Mouse (Mus musculus) stomach, embryonic 15.5 days (tissue): Measurements from ENCODE around the gene Vkorc1l1. TPM values are rescaled to one million over a fixed set of nuclear protein-coding genes. Genes with fewer than 3 reads are reported as not detected.
"Not testable (repeated sequence)": the region's sequence is repeated elsewhere in the genome, so short reads cannot be mapped to it uniquely, and the experiment has no call there.

ENCODE experiments used
- ATAC-seq: fragments of 200-750 bp; cut with Nextera tagmentation; 2 replicates; pipeline ENCODE4 v1.8.0; 2017; ENCODE audit warnings: low read depth, moderate number of reproducible peaks, moderate TSS enrichment; ENCODE audit not compliant: insufficient read depth, low FRiP score
- H3K27ac ChIP-seq: fragments of 300-500 bp; sonication (generic); 2 replicates; pipeline ENCODE4 v1.5.1; 2015; ENCODE audit warnings: mild to moderate bottlenecking, inconsistent platforms
- H3K27me3 ChIP-seq: fragments of 300-500 bp; sonication (generic); replicated peaks from 2 replicates; pipeline ENCODE4 v1.6.1; 2015; ENCODE audit warnings: inconsistent platforms
- H3K36me3 ChIP-seq: fragments of 300-500 bp; sonication (generic); 2 replicates; pipeline ENCODE4 v1.6.1; 2015; ENCODE audit warnings: inconsistent platforms
- H3K4me1 ChIP-seq: fragments of 300-500 bp; sonication (generic); 2 replicates; pipeline ENCODE4 v1.6.1; 2015; ENCODE audit warnings: inconsistent platforms
- H3K4me2 ChIP-seq: fragments of 300-500 bp; sonication (generic); 2 replicates; pipeline ENCODE4 v1.6.1; 2015; ENCODE audit warnings: mild to moderate bottlenecking, inconsistent platforms
- H3K4me3 ChIP-seq: fragments of 300-500 bp; sonication (generic); replicated peaks from 2 replicates; pipeline ENCODE4 v1.5.1; 2015; ENCODE audit warnings: inconsistent platforms
- H3K9ac ChIP-seq: fragments of 300-500 bp; sonication (generic); 2 replicates; pipeline ENCODE4 v1.6.1; 2015; ENCODE audit warnings: inconsistent platforms
- H3K9me3 ChIP-seq: fragments of 300-500 bp; sonication (generic); 2 replicates; pipeline ENCODE4 v1.6.1; 2016; ENCODE audit warnings: inconsistent platforms
- WGBS: fragments of 180-500 bp; shearing (Covaris S2); methylation state at CpG from one replicate; pipeline ENCODE4 v1.1.7; 2015; 5-methylcytosine and 5-hydroxymethylcytosine counted together
- polyA plus RNA-seq: library from polyadenylated mRNA; unstranded; fragments of >200 nt; fragmentation: Nextera tagmentation; extraction: Ambion mirVana; gene quantifications from 2 replicates; pipeline ENCODE4 v1.2.1, GENCODE M21; 2015

Gene Vkorc1l1
- polyA plus RNA-seq: 24.5 and 28.0 TPM in 2 replicates

- Histone ChIP-seq H3K27ac (peak within 1 kb of the TSS; percentile 67), H3K36me3 (0 out of 2 replicates have a peak, but pooled peaks cover 3% of the 10 kb centered on the region), H3K27me3 (no peaks in the 10 kb centered on the region), H3K4me2 (peak within 1 kb of the TSS; percentile 67), H3K9me3 (no peaks in the 10 kb centered on the region), H3K4me1 (no peaks in the 10 kb centered on the region), H3K9ac (peak within 1 kb of the TSS; percentile 86), H3K4me3 (peak within 1 kb of the TSS; percentile 78)
- ATAC-seq: peak; percentile 98
- WGBS: under 1% methylated on average over 59 of the region's 59 CpGs
These were observed at the start of gene Vkorc1l1 for GRCm38 (mm10) chr5:129941495-129942045. Gene Vkorc1l1 (plus strand): TSS chr5:129941970.

GRCm38 (mm10) chr5:129895198-129896088 is 46.3 kb upstream of the Vkorc1l1 start, which contains the start of gene Zbed5:
Gene Zbed5 (plus strand): TSS chr5:129895723.
- H3K9ac ChIP-seq: peak within 1 kb of the TSS; percentile 42
- H3K27ac ChIP-seq: no peak within 1 kb of the TSS
- H3K9me3 ChIP-seq: no peaks in the 10 kb centered on the region
- 2% methylated on average over 44 of the region's 44 CpGs for WGBS
- H3K27me3 ChIP-seq: no peaks in the 10 kb centered on the region
- peak; percentile 100 for ATAC-seq
- H3K4me1 ChIP-seq: no peaks in the 10 kb centered on the region
- H3K4me2 ChIP-seq: peak within 1 kb of the TSS; percentile 90
- peak within 1 kb of the TSS; percentile 64 for H3K4me3 ChIP-seq
- H3K36me3 ChIP-seq: no peaks in the 10 kb centered on the region

- no peak for ATAC-seq
- no peak within 1 kb of the TSS for H3K27ac ChIP-seq
- 96% methylated on average over 1 of the region's 1 CpGs for WGBS
These were observed 43.3 kb upstream of the Vkorc1l1 start, which contains the start of gene Phkg1 for GRCm38 (mm10) chr5:129898449-129898848. Gene Phkg1 (minus strand): TSS chr5:129898549.

GRCm38 (mm10) chr5:129907775-129908174 is 34.0 kb upstream of the Vkorc1l1 start:
- Histone ChIP-seq H3K4me2 (peak overlapping the region; percentile 95), H3K4me1 (no peaks in the 10 kb centered on the region), H3K27ac (peak overlapping the region; percentile 8; the same call in 1 of the 2 replicates), H3K9me3 (no peaks in the 10 kb centered on the region), H3K9ac (no peak overlapping the region), H3K36me3 (no peaks in the 10 kb centered on the region), H3K4me3 (peak overlapping the region; percentile 71), H3K27me3 (no peaks in the 10 kb centered on the region)
- 24% methylated on average over 4 of the region's 4 CpGs for WGBS
- no peak for ATAC-seq

More at GRCm38 (mm10) chr5:129898449-129898848, 43.3 kb upstream of the Vkorc1l1 start, which contains the start of gene Phkg1:
- Histone ChIP-seq H3K36me3 (no peaks in the 10 kb centered on the region), H3K4me2 (no peak within 1 kb of the TSS), H3K9me3 (no peaks in the 10 kb centered on the region), H3K9ac (no peak within 1 kb of the TSS), H3K4me1 (no peaks in the 10 kb centered on the region), H3K4me3 (no peak within 1 kb of the TSS), H3K27me3 (no peaks in the 10 kb centered on the region)

GRCm38 (mm10) chr5:129908242-129908965 is 33.4 kb upstream of the Vkorc1l1 start, which contains the start of gene Nupr1l:
Gene Nupr1l (plus strand): TSS chr5:129908540.
- no peaks in the 10 kb centered on the region for H3K9me3 ChIP-seq
- H3K4me2 ChIP-seq: peak within 1 kb of the TSS; percentile 95
- no peaks in the 10 kb centered on the region for H3K36me3 ChIP-seq
- no peaks in the 10 kb centered on the region for H3K4me1 ChIP-seq
- H3K27ac ChIP-seq: peak within 1 kb of the TSS; percentile 84
- peak within 1 kb of the TSS; percentile 82 for H3K9ac ChIP-seq
- no peaks in the 10 kb centered on the region for H3K27me3 ChIP-seq
- peak within 1 kb of the TSS; percentile 71 for H3K4me3 ChIP-seq
- ATAC-seq: peak; percentile 98
- WGBS: under 1% methylated on average over 63 of the region's 63 CpGs

GRCm38 (mm10) chr5:129909147-129909546 is 32.6 kb upstream of the Vkorc1l1 start:
- H3K4me2 ChIP-seq: peak overlapping the region; percentile 95
- H3K9ac ChIP-seq: no peak overlapping the region
- ATAC-seq: no peak
- peak overlapping the region; percentile 84; the same call in 1 of the 2 replicates for H3K27ac ChIP-seq
- H3K4me3 ChIP-seq: peak overlapping the region; percentile 71
- H3K27me3 ChIP-seq: no peaks in the 10 kb centered on the region
- 69% methylated on average over 9 of the region's 9 CpGs for WGBS
- no peaks in the 10 kb centered on the region for H3K36me3 ChIP-seq
- no peaks in the 10 kb centered on the region for H3K4me1 ChIP-seq
- H3K9me3 ChIP-seq: no peaks in the 10 kb centered on the region

GRCm38 (mm10) chr5:129909591-129909990 is 32.2 kb upstream of the Vkorc1l1 start:
- Histone ChIP-seq H3K4me1 (no peaks in the 10 kb centered on the region), H3K9ac (no peak overlapping the region), H3K36me3 (no peaks in the 10 kb centered on the region), H3K4me3 (no peak overlapping the region), H3K27ac (no peak overlapping the region), H3K4me2 (peak overlapping the region; percentile 95; the same call in 1 of the 2 replicates), H3K27me3 (no peaks in the 10 kb centered on the region), H3K9me3 (no peaks in the 10 kb centered on the region)
- no peak for ATAC-seq
- 87% methylated on average over 7 of the region's 7 CpGs for whole genome bisulfite sequencing

GRCm38 (mm10) chr5:129914024-129914423 is 27.7 kb upstream of the Vkorc1l1 start:
- Histone ChIP-seq H3K4me1 (no peaks in the 10 kb centered on the region), H3K4me2 (no peak overlapping the region), H3K9me3 (no peaks in the 10 kb centered on the region), H3K27me3 (no peaks in the 10 kb centered on the region), H3K9ac (no peak overlapping the region), H3K27ac (no peak overlapping the region), H3K36me3 (no peaks in the 10 kb centered on the region), H3K4me3 (no peak overlapping the region)
- 30% methylated on average over 2 of the region's 2 CpGs for WGBS
- no peak for ATAC-seq

- not testable (repeated sequence) for H3K27ac ChIP-seq, H3K4me1 ChIP-seq, H3K27me3 ChIP-seq, ATAC-seq, H3K4me2 ChIP-seq, H3K9ac ChIP-seq, H3K4me3 ChIP-seq, H3K36me3 ChIP-seq, H3K9me3 ChIP-seq
- 80% methylated on average over 11 of the region's 11 CpGs for WGBS
These were observed 26.3 kb upstream of the Vkorc1l1 start for GRCm38 (mm10) chr5:129915491-129915890.

- ATAC-seq: no peak
- Histone ChIP-seq H3K4me2 (no peak overlapping the region), H3K27ac (no peak overlapping the region), H3K27me3 (no peaks in the 10 kb centered on the region), H3K9me3 (no peaks in the 10 kb centered on the region), H3K4me1 (no peaks in the 10 kb centered on the region), H3K4me3 (no peak overlapping the region), H3K36me3 (no peaks in the 10 kb centered on the region), H3K9ac (no peak overlapping the region)
- 84% methylated on average over 24 of the region's 24 CpGs for WGBS
These were observed 23.6 kb upstream of the Vkorc1l1 start for GRCm38 (mm10) chr5:129918065-129918651.

GRCm38 (mm10) chr5:129918752-129919151 is 23.0 kb upstream of the Vkorc1l1 start:
- WGBS: 77% methylated on average over 9 of the region's 9 CpGs
- Histone ChIP-seq H3K27ac (no peak overlapping the region), H3K4me2 (no peak overlapping the region), H3K36me3 (no peaks in the 10 kb centered on the region), H3K9me3 (no peaks in the 10 kb centered on the region), H3K4me1 (no peaks in the 10 kb centered on the region), H3K27me3 (no peaks in the 10 kb centered on the region), H3K4me3 (no peak overlapping the region), H3K9ac (no peak overlapping the region)
- ATAC-seq: no peak
